Mouse (Mus musculus): ENCODE results near the gene 4930467E23Rik. TPM values are rescaled to one million over a fixed set of nuclear protein-coding genes. Genes with fewer than 3 reads are reported as not detected.
A peak's percentile ranks its signal among the peaks of the same experiment; 100 is the strongest.
"Not testable (repeated sequence)": the region's sequence is repeated elsewhere in the genome, so short reads cannot be mapped to it uniquely, and the experiment has no call there.

The 4930467E23Rik gene
- polyA plus RNA-seq, 2 experiments: not detected

GRCm38 (mm10) chr8:19698722-19699121 lies 30.7 kb upstream of the 4930467E23Rik start:
- not testable (repeated sequence) for H3K4me1 ChIP-seq (ENCODE audit: control insufficient read depth, insufficient read depth, low read length); ATAC-seq (ENCODE audit: low FRiP score, low read depth)
- 83% methylated on average over 4 of the region's 4 CpGs for WGBS

DNA sequence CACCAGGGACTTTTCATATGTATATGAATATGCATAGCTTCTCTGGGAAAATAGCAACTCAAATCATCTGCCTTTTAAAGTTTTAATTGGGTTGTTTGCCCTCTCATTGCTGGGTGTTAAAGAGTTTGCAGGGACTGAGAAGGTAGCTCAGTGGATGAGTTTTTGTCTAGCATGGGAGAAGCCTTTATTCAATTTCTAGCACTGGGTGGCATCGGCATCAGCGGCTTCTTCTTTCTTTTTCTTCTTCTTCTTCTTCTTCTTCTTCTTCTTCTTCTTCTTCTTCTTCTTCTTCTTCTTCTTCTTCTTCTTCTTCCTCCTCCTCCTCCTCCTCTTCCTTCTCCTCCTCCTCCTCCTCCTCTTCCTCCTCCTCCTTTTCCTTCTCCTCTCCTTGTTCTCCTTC lies 28.1 kb upstream of the 4930467E23Rik start:
- not testable (repeated sequence) for ATAC-seq (ENCODE audit: low FRiP score, low read depth); H3K9ac ChIP-seq (ENCODE audit: low read depth, low read length, severe bottlenecking); DNase-seq (ENCODE audit: low spot score)

More at GRCm38 (mm10) chr8:19698722-19699121, 30.7 kb upstream of the 4930467E23Rik start:
- not testable (repeated sequence) for H3K9ac ChIP-seq (ENCODE audit: low read depth, low read length, severe bottlenecking); H3K27ac ChIP-seq (replicated peaks; ENCODE audit: low read depth, low read length); H3K36me3 ChIP-seq (ENCODE audit: control insufficient read depth, insufficient read depth, low read length); H3K4me2 ChIP-seq (replicated peaks; ENCODE audit: low read depth, low read length, severe bottlenecking); H3K9me3 ChIP-seq (ENCODE audit: control insufficient read depth, low read length); H3K27me3 ChIP-seq (ENCODE audit: control insufficient read depth, insufficient read depth, low read length); H3K4me3 ChIP-seq (replicated peaks; ENCODE audit: low read length)
- peak; percentile 6 for DNase-seq (ENCODE audit: low spot score)

GRCm38 (mm10) chr8:19702276-19702675 lies 27.1 kb upstream of the 4930467E23Rik start:
- not testable (repeated sequence) for H3K4me2 ChIP-seq (replicated peaks; ENCODE audit: low read depth, low read length, severe bottlenecking); H3K9ac ChIP-seq (ENCODE audit: low read depth, low read length, severe bottlenecking); H3K4me3 ChIP-seq (replicated peaks; ENCODE audit: low read length); H3K36me3 ChIP-seq (ENCODE audit: control insufficient read depth, insufficient read depth, low read length); H3K27me3 ChIP-seq (ENCODE audit: control insufficient read depth, insufficient read depth, low read length); DNase-seq (ENCODE audit: low spot score); H3K27ac ChIP-seq (replicated peaks; ENCODE audit: low read depth, low read length); H3K9me3 ChIP-seq (ENCODE audit: control insufficient read depth, low read length); ATAC-seq (ENCODE audit: low FRiP score, low read depth); H3K4me1 ChIP-seq (ENCODE audit: control insufficient read depth, insufficient read depth, low read length)
- 82% methylated on average over 2 of the region's 2 CpGs for WGBS

More for the DNA sequence above, 28.1 kb upstream of the 4930467E23Rik start:
- not testable (repeated sequence) for H3K4me1 ChIP-seq (ENCODE audit: control insufficient read depth, insufficient read depth, low read length); H3K27me3 ChIP-seq (ENCODE audit: control insufficient read depth, insufficient read depth, low read length); H3K27ac ChIP-seq (replicated peaks; ENCODE audit: low read depth, low read length); H3K4me2 ChIP-seq (replicated peaks; ENCODE audit: low read depth, low read length, severe bottlenecking); H3K9me3 ChIP-seq (ENCODE audit: control insufficient read depth, low read length); H3K36me3 ChIP-seq (ENCODE audit: control insufficient read depth, insufficient read depth, low read length); H3K4me3 ChIP-seq (replicated peaks; ENCODE audit: low read length)
- 91% methylated on average over 2 of the region's 2 CpGs for WGBS

DNA sequence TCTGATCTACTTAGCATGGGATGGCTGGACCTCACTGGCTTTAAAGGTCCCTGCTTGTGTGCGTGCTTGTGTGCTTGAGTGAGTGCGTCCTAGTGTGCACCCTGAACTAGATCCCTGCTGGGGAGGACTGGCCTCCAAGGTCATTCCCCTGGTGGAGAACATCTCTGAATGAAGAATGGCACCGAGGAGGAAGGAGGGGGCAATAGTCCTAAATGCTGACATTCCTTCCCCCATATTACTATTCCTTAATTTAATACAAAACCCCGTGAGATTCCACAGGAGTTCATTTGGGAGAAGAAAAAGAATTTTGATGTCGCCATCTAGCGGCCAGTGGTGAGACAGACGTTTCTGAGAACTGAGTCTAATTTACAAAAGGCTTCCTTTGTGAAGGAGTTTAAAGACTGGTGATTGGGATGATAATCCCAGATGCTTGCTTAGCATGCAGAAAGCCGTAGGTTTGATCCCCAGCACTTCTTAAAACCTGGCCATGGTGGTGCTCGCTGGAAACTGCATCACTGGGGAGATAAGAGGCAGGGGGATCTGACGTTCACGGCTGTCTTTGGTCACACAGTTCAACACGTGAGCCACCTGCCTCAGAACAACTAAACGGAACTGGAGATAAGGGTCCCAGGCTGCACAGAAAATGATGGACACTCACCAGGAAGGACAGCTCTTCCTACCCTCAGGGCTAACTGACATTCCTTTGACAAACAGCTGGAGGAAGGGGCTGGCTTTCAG lies 26.2 kb upstream of the 4930467E23Rik start:
- WGBS: 43% methylated on average over 13 of the region's 13 CpGs
- not testable (repeated sequence) for H3K36me3 ChIP-seq (ENCODE audit: control insufficient read depth, insufficient read depth, low read length); H3K27me3 ChIP-seq (ENCODE audit: control insufficient read depth, insufficient read depth, low read length); H3K27ac ChIP-seq (replicated peaks; ENCODE audit: low read depth, low read length); H3K4me1 ChIP-seq (ENCODE audit: control insufficient read depth, insufficient read depth, low read length); H3K4me2 ChIP-seq (replicated peaks; ENCODE audit: low read depth, low read length, severe bottlenecking); H3K9me3 ChIP-seq (ENCODE audit: control insufficient read depth, low read length); H3K4me3 ChIP-seq (replicated peaks; ENCODE audit: low read length); H3K9ac ChIP-seq (ENCODE audit: low read depth, low read length, severe bottlenecking)
- ATAC-seq (ENCODE audit: low FRiP score, low read depth) (peak; percentile 82), DNase-seq (ENCODE audit: low spot score) (peak; percentile 96)

DNA sequence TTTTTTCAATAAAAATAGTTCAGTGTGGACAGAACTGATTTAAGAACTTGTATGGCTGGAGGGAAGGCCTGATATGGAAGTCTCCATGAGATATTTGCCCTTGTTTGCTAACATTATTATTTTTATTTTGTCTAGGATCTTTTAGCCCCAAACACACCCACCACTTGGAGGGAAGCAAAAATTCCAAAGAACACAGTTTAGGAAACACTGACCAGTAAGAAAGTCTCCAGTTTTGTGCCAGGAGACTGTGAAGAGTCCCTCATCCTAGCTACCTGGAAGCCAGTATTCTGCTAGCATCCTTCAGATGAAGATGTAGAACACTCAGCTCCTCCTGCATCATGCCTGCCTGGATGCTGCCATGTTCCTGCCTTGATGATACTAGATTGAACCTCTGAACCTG lies 25.5 kb upstream of the 4930467E23Rik start:
- H3K9ac ChIP-seq (ENCODE audit: low read depth, low read length, severe bottlenecking); DNase-seq (ENCODE audit: low spot score); H3K4me1 ChIP-seq (ENCODE audit: control insufficient read depth, insufficient read depth, low read length); H3K4me3 ChIP-seq (replicated peaks; ENCODE audit: low read length); H3K36me3 ChIP-seq (ENCODE audit: control insufficient read depth, insufficient read depth, low read length); H3K9me3 ChIP-seq (ENCODE audit: control insufficient read depth, low read length); H3K27me3 ChIP-seq (ENCODE audit: control insufficient read depth, insufficient read depth, low read length); H3K4me2 ChIP-seq (replicated peaks; ENCODE audit: low read depth, low read length, severe bottlenecking); ATAC-seq (ENCODE audit: low FRiP score, low read depth); H3K27ac ChIP-seq (replicated peaks; ENCODE audit: low read depth, low read length): not testable (repeated sequence)

DNA sequence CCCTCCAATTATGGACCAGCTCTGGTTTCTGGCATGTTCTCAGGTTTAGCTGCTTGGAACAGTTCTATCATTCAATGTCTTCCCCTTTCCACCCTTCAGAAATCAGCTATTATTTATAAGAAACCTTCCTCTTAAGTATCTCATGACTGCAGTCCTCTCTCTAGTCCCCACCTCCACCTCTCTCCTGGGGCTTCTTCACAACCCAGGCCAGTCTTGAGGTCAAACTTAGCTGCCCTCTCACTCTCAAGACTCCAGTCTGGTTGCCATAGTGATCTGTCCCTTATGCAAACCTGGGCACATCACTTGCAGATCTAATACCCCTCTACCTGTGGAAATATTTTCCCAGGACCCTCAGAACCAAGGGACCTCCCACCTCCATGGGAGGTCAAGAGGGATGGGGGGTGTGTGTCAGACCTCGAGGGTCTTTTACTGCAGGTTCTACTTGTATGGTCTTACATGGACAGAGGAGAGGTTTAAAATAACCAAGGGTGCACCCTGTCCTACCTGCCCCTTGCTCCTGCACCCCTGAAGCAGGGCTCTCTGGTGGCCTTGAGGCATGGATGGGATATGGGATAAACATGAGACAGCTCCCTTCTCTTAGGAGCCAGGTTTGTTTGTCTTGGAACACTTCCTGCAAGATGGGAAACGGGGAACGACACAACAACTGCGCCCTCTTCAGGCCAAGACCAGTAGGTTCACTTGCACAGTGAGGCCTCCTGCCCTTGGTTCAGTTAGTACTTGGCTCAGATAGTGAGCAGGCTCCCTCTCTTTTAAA lies 24.7 kb upstream of the 4930467E23Rik start:
- H3K9me3 ChIP-seq (ENCODE audit: control insufficient read depth, low read length); H3K4me1 ChIP-seq (ENCODE audit: control insufficient read depth, insufficient read depth, low read length); ATAC-seq (ENCODE audit: low FRiP score, low read depth); DNase-seq (ENCODE audit: low spot score); H3K27ac ChIP-seq (replicated peaks; ENCODE audit: low read depth, low read length); H3K4me3 ChIP-seq (replicated peaks; ENCODE audit: low read length); H3K9ac ChIP-seq (ENCODE audit: low read depth, low read length, severe bottlenecking); H3K36me3 ChIP-seq (ENCODE audit: control insufficient read depth, insufficient read depth, low read length); H3K27me3 ChIP-seq (ENCODE audit: control insufficient read depth, insufficient read depth, low read length); H3K4me2 ChIP-seq (replicated peaks; ENCODE audit: low read depth, low read length, severe bottlenecking): not testable (repeated sequence)
- WGBS: no CpG with 5 or more reads among the region's 4 CpGs

DNA sequence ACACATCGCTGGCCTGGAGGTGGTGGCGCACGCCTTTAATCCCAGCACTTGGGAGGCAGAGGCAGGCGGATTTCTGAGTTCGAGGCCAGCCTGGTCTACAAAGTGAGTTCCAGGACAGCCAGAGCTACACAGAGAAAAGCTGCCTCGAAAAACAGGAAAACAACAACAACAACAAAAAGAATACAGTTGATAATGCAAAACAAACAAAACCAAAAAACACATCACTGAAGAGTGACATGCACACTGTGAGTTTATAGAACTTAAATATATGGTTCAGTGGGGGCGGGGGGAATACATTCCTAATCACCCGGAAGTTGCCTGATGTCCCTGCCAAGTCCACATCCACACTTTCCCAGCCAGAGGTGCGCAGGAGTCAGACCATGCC lies 24.2 kb upstream of the 4930467E23Rik start:
- not testable (repeated sequence) for H3K9ac ChIP-seq (ENCODE audit: low read depth, low read length, severe bottlenecking); H3K4me2 ChIP-seq (replicated peaks; ENCODE audit: low read depth, low read length, severe bottlenecking); DNase-seq (ENCODE audit: low spot score); H3K4me3 ChIP-seq (replicated peaks; ENCODE audit: low read length); ATAC-seq (ENCODE audit: low FRiP score, low read depth); H3K27ac ChIP-seq (replicated peaks; ENCODE audit: low read depth, low read length); H3K4me1 ChIP-seq (ENCODE audit: control insufficient read depth, insufficient read depth, low read length); H3K9me3 ChIP-seq (ENCODE audit: control insufficient read depth, low read length); H3K36me3 ChIP-seq (ENCODE audit: control insufficient read depth, insufficient read depth, low read length); H3K27me3 ChIP-seq (ENCODE audit: control insufficient read depth, insufficient read depth, low read length)
- WGBS: 78% methylated on average over 9 of the region's 9 CpGs

GRCm38 (mm10) chr8:19706101-19706725 lies 23.2 kb upstream of the 4930467E23Rik start:
- not testable (repeated sequence) for DNase-seq (ENCODE audit: low spot score); H3K4me1 ChIP-seq (ENCODE audit: control insufficient read depth, insufficient read depth, low read length); H3K36me3 ChIP-seq (ENCODE audit: control insufficient read depth, insufficient read depth, low read length); H3K27ac ChIP-seq (replicated peaks; ENCODE audit: low read depth, low read length); H3K9ac ChIP-seq (ENCODE audit: low read depth, low read length, severe bottlenecking); H3K4me2 ChIP-seq (replicated peaks; ENCODE audit: low read depth, low read length, severe bottlenecking); H3K9me3 ChIP-seq (ENCODE audit: control insufficient read depth, low read length); H3K27me3 ChIP-seq (ENCODE audit: control insufficient read depth, insufficient read depth, low read length); ATAC-seq (ENCODE audit: low FRiP score, low read depth); H3K4me3 ChIP-seq (replicated peaks; ENCODE audit: low read length)
- WGBS: 78% methylated on average over 4 of the region's 4 CpGs

All from limb, embryonic 14.5 days (tissue).